Mouse (Mus musculus): ENCODE data around the gene Fermt3. TPM values are rescaled to one million over a fixed set of nuclear protein-coding genes. Genes with fewer than 3 reads are reported as not detected.
A peak's percentile ranks its signal among the peaks of the same experiment; 100 is the strongest.

Fermt3 gene
- total and polyA plus RNA-seq, 2 experiments from 2014 or later, result 5.1 to 11.1 TPM

- Histone ChIP-seq H3K4me1 (ENCODE audit: control insufficient read depth, insufficient read depth) (peaks cover 22% of the 10 kb centered on the region), H3K4me3 (ENCODE audit: low read depth, low read length) (no peak overlapping the region), H3K4me2 (ENCODE audit: low read depth, low read length) (no peak overlapping the region), H3K27me3 (ENCODE audit: control insufficient read depth, insufficient read depth, low read length) (no peaks in the 10 kb centered on the region), H3K9me3 (replicated peaks; ENCODE audit: control insufficient read depth, low read length) (no peaks in the 10 kb centered on the region), H3K36me3 (replicated peaks; ENCODE audit: control insufficient read depth, insufficient read depth, low read length) (peaks cover 25% of the 10 kb centered on the region), H3K27ac (ENCODE audit: low read depth) (no peak overlapping the region), H3K9ac (replicated peaks; ENCODE audit: low read depth, low read length) (no peak overlapping the region)
- WGBS, result 91% methylated on average over 9 of the region's 9 CpGs
- DNase-seq (ENCODE audit: low spot score) (no peak), ATAC-seq (ENCODE audit: insufficient read depth, low read depth) (no peak)
- TF ChIP-seq CTCF (IDR thresholded peaks at IDR 0.05; ENCODE audit: low read depth) (no peak), EP300 (IDR thresholded peaks at IDR 0.05; ENCODE audit: low read depth) (no peak)
These were observed 21.5 kb downstream of the Fermt3 start for GRCm38 (mm10) chr19:6997721-6998290.

GRCm38 (mm10) chr19:6996006-6996405, 23.3 kb downstream of the Fermt3 start, which contains the start of the genes Nudt22 and Trpt1:
TSS of gene Nudt22 (minus strand) at chr19:6996117.
TSS of gene Trpt1 (plus strand) at chr19:6996131.
- Histone ChIP-seq H3K4me2 (ENCODE audit: low read depth, low read length) (peak within 1 kb of the TSS; percentile 79), H3K36me3 (replicated peaks; ENCODE audit: control insufficient read depth, insufficient read depth, low read length) (peaks cover 25% of the 10 kb centered on the region), H3K27ac (ENCODE audit: low read depth) (peak within 1 kb of the TSS; percentile 84), H3K27me3 (ENCODE audit: control insufficient read depth, insufficient read depth, low read length) (no peaks in the 10 kb centered on the region), H3K4me1 (ENCODE audit: control insufficient read depth, insufficient read depth) (peaks cover 26% of the 10 kb centered on the region), H3K9ac (replicated peaks; ENCODE audit: low read depth, low read length) (peak within 1 kb of the TSS; percentile 62), H3K9me3 (replicated peaks; ENCODE audit: control insufficient read depth, low read length) (no peaks in the 10 kb centered on the region), H3K4me3 (ENCODE audit: low read depth, low read length) (peak within 1 kb of the TSS; percentile 58)
- ATAC-seq (ENCODE audit: insufficient read depth, low read depth) (peak; percentile 74), DNase-seq (ENCODE audit: low spot score) (peak; percentile 88)
- TF ChIP-seq CTCF (IDR thresholded peaks at IDR 0.05; ENCODE audit: low read depth) (no peak), EP300 (IDR thresholded peaks at IDR 0.05; ENCODE audit: low read depth) (no peak)
- WGBS, result under 1% methylated on average over 24 of the region's 24 CpGs

DNA sequence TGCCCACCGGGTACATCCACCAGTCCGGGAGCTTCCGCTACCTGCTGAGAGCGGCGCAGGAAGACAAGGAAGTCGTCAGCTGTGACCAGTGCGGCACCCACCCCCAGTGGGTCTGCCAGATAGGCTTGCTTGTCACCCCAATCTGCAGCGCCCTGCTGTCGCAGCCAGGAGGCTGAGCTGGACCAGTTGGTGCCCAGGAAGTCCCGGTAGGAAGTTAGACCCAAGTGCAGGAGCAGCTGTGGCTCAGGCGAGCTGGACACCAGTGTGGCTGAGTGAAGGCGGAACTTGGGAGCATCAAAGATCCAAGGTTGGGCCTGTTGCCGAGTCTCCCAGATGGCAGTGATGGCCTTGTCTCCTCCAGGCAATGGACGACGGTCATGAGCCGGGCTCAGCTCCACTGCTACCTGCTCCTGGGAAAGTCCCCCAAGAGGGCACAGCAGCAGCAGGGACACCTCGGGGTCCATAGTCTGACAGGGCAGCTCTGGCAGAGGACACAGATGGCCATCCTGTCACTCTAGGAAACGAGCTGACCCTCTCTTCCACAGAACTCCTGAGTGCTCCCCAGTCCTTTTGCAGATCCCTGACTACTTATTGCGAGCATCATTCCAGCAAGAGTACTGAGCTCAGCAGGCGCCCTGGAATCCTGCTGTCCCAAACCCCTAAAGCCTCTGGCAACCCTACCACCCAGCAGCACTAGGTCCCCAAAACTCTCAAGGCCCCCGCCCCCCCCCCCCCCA, 23.8 kb downstream of the Fermt3 start:
- peak overlapping the region; percentile 79 for H3K4me2 ChIP-seq (ENCODE audit: low read depth, low read length)
- peak overlapping the region; percentile 58 for H3K4me3 ChIP-seq (ENCODE audit: low read depth, low read length)
- no peaks in the 10 kb centered on the region for H3K9me3 ChIP-seq (replicated peaks; ENCODE audit: control insufficient read depth, low read length)
- TF ChIP-seq CTCF (IDR thresholded peaks at IDR 0.05; ENCODE audit: low read depth), result no peak
- no peak for TF ChIP-seq EP300 (IDR thresholded peaks at IDR 0.05; ENCODE audit: low read depth)
- 38% methylated on average over 21 of the region's 21 CpGs for WGBS
- peak overlapping the region; percentile 84 for H3K27ac ChIP-seq (ENCODE audit: low read depth)
- no peak for ATAC-seq (ENCODE audit: insufficient read depth, low read depth)
- peaks cover 25% of the 10 kb centered on the region for H3K36me3 ChIP-seq (replicated peaks; ENCODE audit: control insufficient read depth, insufficient read depth, low read length)
- DNase-seq (ENCODE audit: low spot score), result no peak
- H3K27me3 ChIP-seq (ENCODE audit: control insufficient read depth, insufficient read depth, low read length), result no peaks in the 10 kb centered on the region
- H3K9ac ChIP-seq (replicated peaks; ENCODE audit: low read depth, low read length), result peak overlapping the region; percentile 62
- peaks cover 26% of the 10 kb centered on the region for H3K4me1 ChIP-seq (ENCODE audit: control insufficient read depth, insufficient read depth)

DNA sequence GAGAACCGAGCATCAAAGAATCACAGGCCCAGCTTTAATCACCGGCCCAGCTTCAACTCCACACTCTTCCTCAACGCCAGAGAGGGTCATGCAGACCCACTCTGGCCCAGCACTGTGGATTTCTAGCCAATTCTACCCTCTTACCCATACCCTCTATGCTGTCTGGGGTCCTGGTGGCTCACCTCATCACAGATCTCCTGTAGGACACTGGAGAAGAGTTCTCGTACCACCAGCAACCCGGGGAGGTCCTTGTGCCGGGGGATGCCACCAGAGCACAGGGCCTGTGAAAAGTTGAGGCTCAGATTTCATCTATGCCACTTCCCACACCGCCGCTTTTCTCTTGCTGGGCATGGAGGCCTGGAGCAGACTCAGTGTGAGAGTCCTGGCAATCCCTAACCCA, 24.8 kb downstream of the Fermt3 start:
- Histone ChIP-seq H3K36me3 (replicated peaks; ENCODE audit: control insufficient read depth, insufficient read depth, low read length) (peaks cover 16% of the 10 kb centered on the region), H3K4me3 (ENCODE audit: low read depth, low read length) (no peak overlapping the region), H3K27ac (ENCODE audit: low read depth) (no peak overlapping the region), H3K4me1 (ENCODE audit: control insufficient read depth, insufficient read depth) (peaks cover 26% of the 10 kb centered on the region), H3K27me3 (ENCODE audit: control insufficient read depth, insufficient read depth, low read length) (no peaks in the 10 kb centered on the region), H3K9ac (replicated peaks; ENCODE audit: low read depth, low read length) (no peak overlapping the region), H3K9me3 (replicated peaks; ENCODE audit: control insufficient read depth, low read length) (no peaks in the 10 kb centered on the region), H3K4me2 (ENCODE audit: low read depth, low read length) (peak overlapping the region; percentile 79; the same call in 1 of the 2 replicates)
- DNase-seq (ENCODE audit: low spot score) (no peak), ATAC-seq (ENCODE audit: insufficient read depth, low read depth) (no peak)
- 79% methylated on average over 8 of the region's 8 CpGs for WGBS
- TF ChIP-seq EP300 (IDR thresholded peaks at IDR 0.05; ENCODE audit: low read depth) (no peak), CTCF (IDR thresholded peaks at IDR 0.05; ENCODE audit: low read depth) (no peak)

DNA sequence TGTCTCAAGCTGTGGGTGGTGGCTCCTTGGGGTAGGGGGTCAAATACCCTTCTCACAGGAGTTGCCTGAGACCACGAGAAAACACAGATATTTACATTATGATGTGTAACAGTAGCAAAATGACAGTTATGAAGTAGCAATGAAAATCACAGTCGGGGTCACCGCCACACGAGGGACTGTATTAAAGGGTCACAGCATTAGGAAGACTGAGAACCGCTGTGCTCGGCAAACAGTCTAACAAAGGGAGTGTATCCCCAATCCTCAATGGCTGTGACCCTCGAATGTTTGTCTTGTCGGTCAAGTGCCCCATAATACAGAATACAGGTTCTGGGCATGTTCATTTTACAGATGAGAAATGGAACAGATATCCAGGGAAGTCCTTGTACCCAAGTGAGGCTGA, 25.3 kb downstream of the Fermt3 start:
- Histone ChIP-seq H3K4me1 (ENCODE audit: control insufficient read depth, insufficient read depth) (peaks cover 26% of the 10 kb centered on the region), H3K4me3 (ENCODE audit: low read depth, low read length) (no peak overlapping the region), H3K36me3 (replicated peaks; ENCODE audit: control insufficient read depth, insufficient read depth, low read length) (peaks cover 11% of the 10 kb centered on the region), H3K9me3 (replicated peaks; ENCODE audit: control insufficient read depth, low read length) (no peaks in the 10 kb centered on the region), H3K4me2 (ENCODE audit: low read depth, low read length) (no peak overlapping the region), H3K27ac (ENCODE audit: low read depth) (no peak overlapping the region), H3K27me3 (ENCODE audit: control insufficient read depth, insufficient read depth, low read length) (no peaks in the 10 kb centered on the region), H3K9ac (replicated peaks; ENCODE audit: low read depth, low read length) (no peak overlapping the region)
- no peak for ATAC-seq (ENCODE audit: insufficient read depth, low read depth)
- TF ChIP-seq EP300 (IDR thresholded peaks at IDR 0.05; ENCODE audit: low read depth) (no peak), CTCF (IDR thresholded peaks at IDR 0.05; ENCODE audit: low read depth) (no peak)
- DNase-seq (ENCODE audit: low spot score), result no peak
- WGBS, result 89% methylated on average over 8 of the region's 8 CpGs

Data from heart, postnatal 0 days (tissue).